Mouse (Mus musculus): ENCODE measurements around the gene Yes1. TPM values are rescaled to one million over a fixed set of nuclear protein-coding genes. Genes with fewer than 3 reads are reported as not detected.

Yes1 gene
- polyA plus RNA-seq (2015; fragmentation: Illumina TruSeq; extraction: RNeasy Lipid Tissue Mini Kit (QIAGEN cat#74804); ENCODE audit: insufficient read depth, low replicate concordance): 10.0 TPM

DNA sequence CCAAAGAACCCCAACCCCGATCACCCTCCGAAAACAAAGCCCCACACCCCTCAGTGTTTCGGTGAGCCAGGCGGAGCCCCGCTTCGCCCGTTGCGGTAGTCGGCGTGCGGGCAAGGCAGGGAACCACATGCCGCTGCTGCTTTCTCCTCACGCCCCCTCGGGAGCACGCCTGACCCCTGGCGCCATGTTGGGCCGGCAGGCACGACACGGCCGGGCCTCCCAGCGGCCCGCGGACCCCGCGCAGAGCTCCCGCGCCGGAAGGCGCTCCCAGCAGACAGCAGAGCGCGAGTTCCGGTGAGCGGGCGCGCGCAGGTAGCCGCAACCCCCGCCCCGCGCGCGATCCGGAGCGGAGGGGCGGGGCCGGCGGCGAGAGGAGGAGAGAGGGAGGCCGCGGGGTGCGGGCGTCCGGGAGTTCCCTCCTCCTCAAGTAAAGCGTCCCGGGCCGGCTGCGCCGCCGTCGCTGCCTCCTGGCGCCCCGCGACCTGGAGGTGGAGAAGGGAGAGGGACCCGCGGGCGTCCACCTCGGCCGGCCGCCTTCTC, at the start of gene Yes1:
TSS of gene Yes1 (plus strand) at position 371 of the 540 bp plus-strand sequence.

Other genes starting within 250 kb of the Yes1 start
- 241 TPM for gene Ppp1cb, start 152.3 kb upstream of the Yes1 start, polyA plus RNA-seq (2015; fragmentation: Illumina TruSeq; extraction: RNeasy Lipid Tissue Mini Kit (QIAGEN cat#74804); ENCODE audit: insufficient read depth, low replicate concordance)
- 26.2 TPM for gene Pisd, start 174.5 kb downstream of the Yes1 start, polyA plus RNA-seq (2015; fragmentation: Illumina TruSeq; extraction: RNeasy Lipid Tissue Mini Kit (QIAGEN cat#74804); ENCODE audit: insufficient read depth, low replicate concordance)
- not detected for gene Gm20671, start 215.9 kb downstream of the Yes1 start, polyA plus RNA-seq (2015; fragmentation: Illumina TruSeq; extraction: RNeasy Lipid Tissue Mini Kit (QIAGEN cat#74804); ENCODE audit: insufficient read depth, low replicate concordance)
- gene Prr14l, start 243.1 kb downstream of the Yes1 start, polyA plus RNA-seq (2015; fragmentation: Illumina TruSeq; extraction: RNeasy Lipid Tissue Mini Kit (QIAGEN cat#74804); ENCODE audit: insufficient read depth, low replicate concordance): 33.1 TPM

Data from spleen, adult 10 weeks (tissue).